Mouse (Mus musculus) left cerebral cortex, postnatal 14 days (tissue): ENCODE data around the gene Tbl3. TPM values are rescaled to one million over a fixed set of nuclear protein-coding genes. Genes with fewer than 3 reads are reported as not detected.
"Not testable (repeated sequence)": the region's sequence is repeated elsewhere in the genome, so short reads cannot be mapped to it uniquely, and the experiment has no call there.

Source experiments
- DNase-seq, 2 experiments: peaks; one replicate each; pipeline ENCODE4 v3.0.0; 2021 to 2022; ENCODE audit warnings: low spot score in 2 of 2, mixed read lengths in 1 of 2
- intact Hi-C: fragments of 180-260 bp; cut with DNase I; formaldehyde crosslinking; loops from one replicate; pipeline ENCODE4 v1.15.1; 2025
- total RNA-seq, 2 experiments: library from RNA; stranded (reverse); gene quantifications; 2 replicates each; pipeline ENCODE4 v1.2.3; 2021

Tbl3 gene
- total RNA-seq, 2 experiments from 2014 or later, result 28.5 to 29.2 TPM

DNA sequence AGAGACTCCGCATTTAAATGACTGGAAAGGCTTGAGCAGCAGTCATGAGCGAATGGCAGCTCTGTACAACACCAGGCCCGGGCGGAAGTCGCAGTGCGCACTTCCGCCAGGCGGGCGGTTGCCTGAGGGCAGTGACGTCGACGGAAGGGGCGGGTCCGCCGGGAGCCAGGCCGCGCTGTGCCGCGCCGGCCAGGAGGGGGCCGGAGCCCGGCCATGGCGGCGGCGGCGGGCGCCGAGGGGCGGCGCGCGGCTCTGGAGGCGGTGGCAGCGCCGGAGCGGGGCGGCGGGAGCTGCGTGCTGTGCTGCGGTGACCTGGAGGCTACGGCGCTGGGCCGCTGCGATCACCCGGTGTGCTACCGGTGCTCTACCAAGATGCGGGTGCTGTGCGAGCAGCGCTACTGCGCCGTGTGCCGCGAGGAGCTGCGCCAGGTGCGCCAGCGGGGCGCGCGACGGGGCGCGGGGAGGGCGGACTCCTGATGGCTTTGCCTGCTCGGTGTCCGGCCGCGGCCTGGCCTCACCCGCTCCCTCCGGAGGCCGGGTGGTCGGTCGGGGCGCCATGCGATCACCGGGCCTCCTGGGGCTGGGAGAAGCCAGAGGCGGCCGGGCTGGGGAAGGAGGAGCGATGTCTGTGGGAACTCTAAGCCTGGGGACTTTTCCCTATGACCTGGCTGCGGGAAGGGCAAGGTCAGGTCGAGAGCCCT lies 37.8 kb downstream of the Tbl3 start, which contains the start of gene Zfp598:
Gene Zfp598, plus strand, starts transcription at position 143 of the 701 bp plus-strand sequence.
- DNase-seq, result peak; percentile 93 to 94
- intact Hi-C loops, result loop anchor here (5.0 kb wide), 1 partner anchor 37 kb away; the partner anchor contains the start of genes Nthl1 and Tsc2

DNA sequence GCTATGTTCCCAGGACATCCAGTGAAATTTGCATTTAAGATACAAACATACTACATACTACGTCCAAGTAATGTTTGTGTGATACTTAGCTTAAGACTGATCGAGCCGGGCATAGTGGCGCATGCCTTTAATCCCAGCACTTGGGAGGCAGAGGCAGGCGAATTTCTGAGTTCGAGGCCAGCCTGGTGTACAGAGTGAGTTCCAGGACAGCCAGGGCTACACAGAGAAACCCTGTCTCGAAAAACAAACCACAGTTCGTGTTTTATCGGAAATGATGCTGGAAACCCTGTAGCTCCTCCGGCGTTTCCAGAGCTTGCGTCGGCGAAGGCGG lies 38.3 kb downstream of the Tbl3 start:
- intact Hi-C loops, result loop anchor here (5.0 kb wide), 1 partner anchor 37 kb away; the partner anchor contains the start of genes Nthl1 and Tsc2
- DNase-seq, result not testable (repeated sequence)

DNA sequence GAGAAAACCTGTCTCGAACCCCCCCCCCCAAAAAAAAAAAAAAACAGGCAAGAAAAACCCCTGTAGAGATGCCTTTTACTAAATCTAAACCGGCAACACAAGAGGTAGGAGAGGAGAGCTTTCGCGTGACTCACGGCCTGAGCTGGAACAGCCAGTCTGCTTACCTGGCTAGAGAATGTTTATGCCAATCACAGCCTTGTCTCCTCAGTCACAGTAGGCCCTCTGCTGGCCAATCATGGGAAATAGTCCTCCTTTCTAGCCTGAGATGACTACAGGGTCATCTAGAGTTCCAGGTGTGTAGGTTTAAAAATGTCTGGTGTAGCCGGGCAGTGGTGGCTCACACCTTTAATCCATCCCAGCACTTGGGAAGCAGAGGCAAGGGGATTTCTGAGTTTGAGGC lies 40.0 kb downstream of the Tbl3 start:
- DNase-seq, result peak in 1 of 2 experiments; percentile 49
- intact Hi-C loops, result loop anchor here (5.0 kb wide), 1 partner anchor 35 kb away; the partner anchor contains the start of genes Nthl1 and Tsc2

DNA sequence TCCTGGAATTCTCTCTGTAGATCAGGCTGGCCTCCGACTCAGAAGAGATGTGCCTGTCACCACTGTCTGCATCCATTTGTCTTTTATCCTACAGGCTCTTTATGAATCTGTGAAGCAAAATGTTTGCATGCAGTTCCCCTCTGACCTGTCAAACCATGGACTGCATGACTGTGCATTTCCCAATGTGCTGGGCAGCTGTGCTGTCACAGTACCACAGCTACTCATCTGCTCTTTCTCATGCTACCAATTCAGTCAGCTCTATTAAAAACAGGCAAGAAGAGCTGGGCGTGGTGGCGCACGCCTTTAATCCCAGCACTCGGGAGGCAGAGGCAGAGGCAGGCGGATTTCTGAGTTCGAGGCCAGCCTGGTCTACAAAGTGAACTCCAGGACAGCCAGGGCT lies 40.4 kb downstream of the Tbl3 start:
- intact Hi-C loops, result loop anchor here (5.0 kb wide), 1 partner anchor 35 kb away; the partner anchor contains the start of genes Nthl1 and Tsc2
- DNase-seq, result not testable (repeated sequence)

DNA sequence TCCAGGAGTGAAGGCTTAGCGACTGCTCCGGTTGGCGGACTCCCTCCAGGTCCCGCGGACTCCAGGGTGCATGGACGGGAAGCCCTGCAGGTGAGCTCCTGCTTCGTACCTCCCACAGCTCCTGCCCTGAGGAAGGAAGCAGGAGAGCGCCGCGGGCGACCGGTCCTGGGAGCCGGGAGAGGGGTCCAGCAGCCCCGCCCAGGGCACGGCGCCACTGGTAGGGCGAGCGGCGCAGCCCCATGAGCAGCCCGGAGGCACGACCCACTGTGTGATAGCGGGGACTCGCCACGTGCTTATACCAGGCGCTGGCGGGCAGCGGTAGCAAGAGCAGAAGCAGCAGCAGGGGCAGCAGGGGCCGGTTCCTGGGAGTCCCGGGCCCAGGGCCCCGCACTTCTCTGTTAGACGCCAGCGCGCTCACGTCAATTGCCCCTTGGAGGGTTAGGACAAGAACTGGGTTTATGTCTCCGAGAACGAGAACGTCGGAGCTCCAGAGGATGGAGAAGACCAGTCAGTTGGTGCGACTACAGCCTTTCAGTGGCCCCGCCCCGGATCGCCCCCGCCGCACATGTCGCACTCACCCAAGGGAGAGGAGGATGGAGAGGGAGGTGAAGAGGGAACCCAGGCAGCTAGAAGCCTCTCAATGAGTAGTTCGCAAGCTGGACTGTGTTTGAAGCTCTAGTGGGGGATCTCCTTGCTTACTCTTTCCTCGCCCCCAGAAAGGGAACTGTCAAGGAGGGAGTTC lies 49.3 kb downstream of the Tbl3 start, which contains the start of gene Npw:
Gene Npw, minus strand, starts transcription at position 441 of the 742 bp plus-strand sequence.
- no peak for DNase-seq
- intact Hi-C loops, result no loop called here

DNA sequence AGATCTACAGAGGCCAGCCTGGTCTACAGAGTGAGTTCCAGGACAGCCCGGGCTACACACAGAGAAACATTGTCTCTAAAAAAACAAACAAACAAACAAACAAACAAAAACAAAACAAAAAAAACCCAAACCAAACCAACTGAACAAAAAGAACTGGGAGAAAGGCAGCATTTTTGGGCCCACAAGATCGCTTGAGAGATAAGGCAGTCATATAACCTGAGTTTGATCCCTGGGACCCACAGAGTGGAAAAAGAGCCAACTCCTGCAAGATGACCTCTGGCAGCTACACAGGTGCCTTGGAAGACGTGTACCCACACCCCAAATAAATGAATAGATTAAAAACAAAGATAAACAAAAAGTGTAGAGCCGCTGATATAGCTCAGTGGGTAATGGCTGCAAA lies 52.5 kb downstream of the Tbl3 start:
- intact Hi-C loops, result loop anchor here (5.0 kb wide), 1 partner anchor 113 kb away; no protein-coding TSS in a partner anchor
- no peak for DNase-seq

DNA sequence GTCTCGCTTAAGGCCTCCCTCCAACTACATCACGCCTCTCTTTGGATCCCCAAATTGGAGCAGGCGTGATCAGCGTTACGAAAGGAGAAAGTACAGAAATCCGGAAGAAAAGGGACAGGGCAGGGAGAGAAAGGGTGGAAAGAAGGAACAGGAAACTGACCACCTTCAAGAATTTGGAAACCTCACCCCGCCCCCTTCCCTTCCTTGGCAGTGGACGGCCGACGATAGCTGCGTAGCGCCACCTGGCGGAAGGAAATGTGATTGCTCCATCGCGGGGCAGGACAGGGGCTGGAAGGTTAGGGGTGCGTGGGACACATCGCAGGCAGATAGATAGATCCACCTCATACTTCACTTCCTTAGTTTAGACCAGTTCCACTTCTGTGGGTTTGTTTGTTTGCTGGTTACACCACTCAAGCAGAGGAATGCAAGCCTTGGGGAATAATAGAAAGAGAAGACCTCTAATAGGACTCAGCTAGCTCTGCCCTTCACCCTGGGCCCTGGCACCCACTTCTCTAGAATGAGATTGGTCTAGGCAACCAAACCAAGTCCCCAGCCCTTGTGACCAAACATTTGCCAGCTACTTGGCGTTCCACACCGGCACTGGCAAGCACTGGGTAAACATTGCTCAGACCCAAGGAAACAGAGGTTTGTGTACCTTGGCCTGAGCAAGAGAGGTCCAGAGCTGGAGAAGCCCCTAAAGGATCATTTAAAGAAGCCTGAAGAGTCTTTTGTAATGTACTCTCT lies 53.3 kb downstream of the Tbl3 start:
- intact Hi-C loops, result loop anchor here (5.0 kb wide), 1 partner anchor 112 kb away; no protein-coding TSS in a partner anchor
- peak; percentile 47 to 70 for DNase-seq

DNA sequence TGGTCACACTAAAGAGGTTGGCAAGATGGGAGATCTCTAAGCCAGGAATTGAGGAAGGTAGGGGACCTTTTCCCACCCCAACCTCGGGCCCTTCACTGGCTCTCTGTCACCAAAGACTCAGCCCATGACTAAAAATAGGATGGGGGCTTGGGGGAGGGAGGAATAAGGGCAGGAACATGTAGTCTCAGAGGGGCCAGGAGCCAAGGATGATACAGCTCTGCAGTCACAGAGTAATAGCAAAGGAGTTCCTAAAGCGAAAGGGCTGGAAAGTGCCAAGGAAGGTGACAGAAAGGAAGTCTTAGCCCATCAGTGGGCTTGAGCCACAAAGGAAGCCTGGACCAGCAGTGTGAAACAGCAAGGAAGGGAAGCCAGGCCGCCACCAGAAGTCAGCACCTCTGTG lies 55.6 kb downstream of the Tbl3 start:
- intact Hi-C loops, result loop anchor here (5.0 kb wide), 1 partner anchor 110 kb away; no protein-coding TSS in a partner anchor
- no peak for DNase-seq

DNA sequence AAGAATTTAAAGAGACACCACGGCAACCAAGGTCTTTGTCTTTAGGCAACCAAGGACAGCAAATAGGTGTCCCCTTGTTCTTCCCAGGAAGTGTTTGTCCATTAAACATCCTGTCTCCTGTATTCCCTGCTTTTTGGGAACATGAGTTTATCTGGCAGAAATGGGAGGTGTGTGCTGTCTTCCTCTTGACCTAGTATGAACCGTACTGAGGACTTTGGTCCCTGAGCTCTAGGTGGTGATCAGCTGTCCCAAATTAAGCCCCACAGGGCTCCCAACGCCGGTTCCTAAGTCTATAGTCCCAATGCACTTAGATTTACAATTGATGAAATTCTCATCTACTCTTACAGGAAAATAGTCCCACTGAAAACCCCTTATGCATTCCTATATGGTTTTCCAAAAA lies 56.7 kb downstream of the Tbl3 start:
- intact Hi-C loops, result loop anchor here (5.0 kb wide), 1 partner anchor 108 kb away; no protein-coding TSS in a partner anchor
- DNase-seq, result no peak

DNA sequence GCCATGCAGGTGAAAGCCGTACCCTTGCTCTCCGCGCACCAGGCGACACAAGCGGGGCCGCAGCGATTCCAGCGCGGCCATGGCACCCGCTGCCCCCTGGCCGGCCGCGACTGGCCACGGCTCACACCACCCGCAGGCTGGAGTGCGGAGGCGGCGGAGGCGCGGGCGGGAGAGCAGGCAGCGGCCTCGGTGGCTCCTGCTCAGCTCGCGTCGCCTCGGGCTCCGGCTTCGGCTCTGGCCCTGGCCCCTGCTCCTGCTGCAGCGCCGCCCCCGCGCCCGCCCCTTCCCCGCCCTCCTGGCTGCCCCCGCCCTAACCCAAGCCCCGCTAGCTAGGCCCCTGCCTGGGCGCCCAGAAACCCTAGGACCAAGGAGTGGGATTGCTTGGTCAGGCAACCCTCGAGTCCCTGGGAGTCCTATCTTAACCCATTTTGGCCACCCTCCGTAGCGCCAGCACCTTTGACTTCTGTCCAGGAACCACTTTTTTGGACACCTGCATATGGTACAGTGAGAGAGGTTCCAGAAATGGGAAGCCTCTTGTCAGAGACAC lies 57.3 kb downstream of the Tbl3 start, which contains the start of gene Slc9a3r2:
Gene Slc9a3r2, minus strand, starts transcription at position 258 of the 547 bp plus-strand sequence.
- peak in 1 of 2 experiments; percentile 30 for DNase-seq
- intact Hi-C loops, result loop anchor here (5.0 kb wide), 1 partner anchor 108 kb away; no protein-coding TSS in a partner anchor

DNA sequence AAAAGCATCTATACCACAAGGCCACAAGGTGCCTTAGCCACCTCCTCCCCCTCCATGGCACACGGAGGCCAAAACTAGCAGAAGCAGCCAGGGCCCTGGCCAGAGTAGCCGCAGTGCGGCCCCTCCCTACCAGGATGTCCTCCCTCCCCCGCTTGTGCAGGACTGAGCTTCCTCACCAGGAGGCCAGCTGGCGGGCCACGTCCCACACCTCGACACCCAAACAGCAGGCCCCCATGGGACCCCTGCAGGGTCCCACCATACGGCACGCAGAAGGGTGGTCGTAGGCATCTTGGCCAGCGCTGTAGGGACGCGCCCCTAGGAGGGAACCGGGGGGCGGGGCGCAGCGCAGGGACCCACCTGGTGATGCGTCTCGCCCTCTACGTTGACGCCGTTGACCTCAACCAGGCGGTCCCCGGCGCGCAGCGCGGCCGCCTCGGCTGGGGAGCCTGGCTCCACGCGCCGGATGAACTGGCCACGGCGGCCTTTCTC lies 57.8 kb downstream of the Tbl3 start:
- DNase-seq, result no peak
- intact Hi-C loops, result loop anchor here (5.0 kb wide), 1 partner anchor 107 kb away; no protein-coding TSS in a partner anchor

DNA sequence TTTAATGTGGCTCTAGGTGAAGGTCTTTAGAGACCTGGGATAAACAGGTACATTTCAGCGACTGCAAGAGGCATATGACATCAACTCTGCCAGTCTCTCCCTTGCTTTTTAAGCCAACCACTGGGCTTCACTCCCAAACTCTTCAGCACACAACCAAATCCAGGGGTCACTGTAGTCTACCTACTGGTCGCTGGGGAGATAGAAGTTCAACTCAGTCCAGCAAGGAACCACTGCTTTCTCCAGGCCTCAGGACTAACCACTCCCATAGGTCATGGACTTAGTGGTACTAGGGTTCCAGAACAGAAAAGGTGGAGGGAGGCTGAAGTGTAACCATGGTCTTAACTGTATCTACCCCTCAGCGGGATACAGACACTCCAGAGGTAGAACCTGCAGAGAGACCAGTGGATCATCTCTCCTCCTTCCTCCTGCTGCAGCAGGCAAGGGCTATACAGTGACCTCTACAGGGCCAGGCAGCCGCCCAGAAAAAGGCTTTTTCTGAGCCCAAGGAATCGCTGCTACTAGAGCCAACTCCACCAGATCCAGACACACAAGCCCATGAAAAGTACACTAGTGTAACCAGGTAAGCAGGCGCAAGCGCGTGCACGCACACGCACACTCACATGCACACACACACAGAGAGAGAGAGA lies 58.6 kb downstream of the Tbl3 start:
- DNase-seq, result no peak
- intact Hi-C loops, result no loop called here

Other genes starting within 250 kb of the Tbl3 start
- gene E4f1, start 237.3 kb downstream of the Tbl3 start, total RNA-seq, result 10 to 100 TPM; 31.2 to 33.1 TPM
- 10 to 100 TPM; 70.6 to 74.9 TPM for gene Pgp, start 237.3 kb downstream of the Tbl3 start, total RNA-seq
- 1 to 10 TPM; 1.7 to 1.8 TPM for gene Bricd5, start 233.8 kb downstream of the Tbl3 start, total RNA-seq
- 10 to 100 TPM; 32.3 to 36.9 TPM for gene Mlst8, start 228.6 kb downstream of the Tbl3 start, total RNA-seq
- gene Caskin1, start 219.1 kb downstream of the Tbl3 start, total RNA-seq, result 100 to 1,000 TPM; 134 to 145 TPM
- gene Traf7, start 179.7 kb downstream of the Tbl3 start, total RNA-seq, result 10 to 100 TPM; 86.8 to 91.7 TPM
- 10 to 100 TPM; 36.2 to 40.4 TPM for gene Rab26, start 173.4 kb downstream of the Tbl3 start, total RNA-seq
- 10 to 100 TPM; 68.6 to 78.7 TPM for gene Pkd1, start 157.8 kb downstream of the Tbl3 start, total RNA-seq
- 100 to 1,000 TPM; 122 to 130 TPM for gene Tsc2, start 75.0 kb downstream of the Tbl3 start, total RNA-seq
- gene Nthl1, start 75.0 kb downstream of the Tbl3 start, total RNA-seq, result 1 to 10 TPM; 4.4 to 5.0 TPM
- gene Slc9a3r2, start 57.3 kb downstream of the Tbl3 start, total RNA-seq, result 10 to 100 TPM; 52.6 to 53.0 TPM
- gene Npw, start 49.2 kb downstream of the Tbl3 start, total RNA-seq, result 1 to 10 TPM in 1 of 2 experiments, under 1 TPM in 1; 0.95 to 1.4 TPM
- 10 to 100 TPM; 37.9 to 39.3 TPM for gene Zfp598, start 38.0 kb downstream of the Tbl3 start, total RNA-seq
- gene Syngr3, start 17.7 kb downstream of the Tbl3 start, total RNA-seq, result 100 to 1,000 TPM; 228 to 245 TPM
- gene Gfer, start 11.5 kb downstream of the Tbl3 start, total RNA-seq, result 10 to 100 TPM; 19.0 to 19.1 TPM
- 1 to 10 TPM; 2.5 to 3.6 TPM for gene Noxo1, start 11.4 kb downstream of the Tbl3 start, total RNA-seq
- gene Rnf151, start 10.4 kb upstream of the Tbl3 start, total RNA-seq, result not detected
- 100 to 1,000 TPM; 492 to 494 TPM for gene Rps2, start 10.5 kb upstream of the Tbl3 start, total RNA-seq
- gene Ndufb10, start 16.8 kb upstream of the Tbl3 start, total RNA-seq, result 100 to 1,000 TPM; 184 to 189 TPM
- under 1 TPM; 0.35 to 0.38 TPM for gene Rpl3l, start 20.2 kb upstream of the Tbl3 start, total RNA-seq
- 10 to 100 TPM; 38.4 to 38.7 TPM for gene Msrb1, start 29.0 kb upstream of the Tbl3 start, total RNA-seq
- under 1 TPM; 0.31 to 0.59 TPM for gene Hs3st6, start 45.3 kb upstream of the Tbl3 start, total RNA-seq
- gene Meiob, start 96.6 kb upstream of the Tbl3 start, total RNA-seq, result not detected
- 100 to 1,000 TPM; 120 to 135 TPM for gene Hagh, start 132.5 kb upstream of the Tbl3 start, total RNA-seq
- 10 to 100 TPM; 15.8 to 19.4 TPM for gene Fahd1, start 142.7 kb upstream of the Tbl3 start, total RNA-seq
- gene Igfals, start 158.3 kb upstream of the Tbl3 start, total RNA-seq, result not detected
- 10 to 100 TPM; 35.7 to 37.4 TPM for gene Nubp2, start 178.7 kb upstream of the Tbl3 start, total RNA-seq
- 10 to 100 TPM; 53.5 to 55.5 TPM for gene Spsb3, start 179.0 kb upstream of the Tbl3 start, total RNA-seq
- gene Eme2, start 187.4 kb upstream of the Tbl3 start, total RNA-seq, result 10 to 100 TPM; 58.1 to 61.6 TPM
- 10 to 100 TPM; 67.5 to 73.1 TPM for gene Mrps34, start 187.5 kb upstream of the Tbl3 start, total RNA-seq
- 10 to 100 TPM; 40.3 to 44.6 TPM for gene Nme3, start 188.8 kb upstream of the Tbl3 start, total RNA-seq
- gene Mapk8ip3, start 229.3 kb upstream of the Tbl3 start, total RNA-seq, result 100 to 1,000 TPM; 315 to 321 TPM